Mouse (Mus musculus): Measurements from ENCODE around the gene Satl1.

Gene Satl1

DNA sequence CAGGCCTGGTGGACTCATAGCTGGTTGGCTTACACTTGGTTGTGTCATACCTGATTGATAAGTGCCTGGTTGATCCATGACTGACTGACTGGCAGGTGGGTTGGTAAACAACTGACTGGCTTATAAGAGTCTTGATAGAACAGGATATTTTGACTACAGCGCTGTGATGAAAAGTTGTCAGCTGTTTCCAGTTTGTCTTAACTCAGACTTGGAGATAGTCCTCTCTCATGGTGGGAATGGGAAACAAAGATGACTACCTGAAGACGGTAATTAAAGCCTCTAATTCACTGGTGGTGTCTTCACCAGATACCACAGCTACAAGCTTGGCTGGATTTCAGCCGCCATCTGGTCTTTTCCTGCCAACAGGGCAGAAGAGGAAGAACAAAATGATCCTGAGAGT lies at the start of gene Satl1:
Gene Satl1 (minus strand): TSS at position 101 of the 400 bp plus-strand sequence.
- no peak for DNase-seq (ENCODE audit: low spot score)

GRCm38 (mm10) chrX:112438064-112438463 lies 31.5 kb upstream of the Satl1 start:
- no peak for DNase-seq (ENCODE audit: low spot score)

GRCm38 (mm10) chrX:112437580-112437979 lies 31.0 kb upstream of the Satl1 start:
- DNase-seq (ENCODE audit: low spot score): no peak

GRCm38 (mm10) chrX:112422998-112423397 lies 16.4 kb upstream of the Satl1 start:
- DNase-seq (ENCODE audit: low spot score): peak; percentile 27

DNA sequence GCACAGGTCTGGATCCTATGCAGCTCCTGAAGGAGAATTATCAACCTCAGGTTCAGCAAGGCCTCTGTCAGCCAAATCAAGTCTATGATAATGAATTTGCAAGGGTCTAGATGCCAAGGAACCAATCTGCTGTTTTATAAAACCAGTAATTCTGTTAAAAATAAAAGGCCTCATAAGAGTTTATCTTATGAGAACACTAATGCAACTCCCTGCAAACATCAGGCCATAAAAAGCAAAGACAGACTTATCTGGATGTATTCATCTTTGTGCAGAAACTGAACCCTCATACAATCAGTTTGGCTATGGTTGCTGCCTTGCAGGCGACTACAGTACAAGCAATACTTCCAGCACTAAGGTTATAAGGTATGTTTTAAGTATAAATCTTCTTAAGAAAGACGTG lies 5.7 kb upstream of the Satl1 start:
- no peak for DNase-seq (ENCODE audit: low spot score)

GRCm38 (mm10) chrX:112370577-112371410 lies 35.8 kb downstream of the Satl1 start:
- DNase-seq (ENCODE audit: low spot score): peak; percentile 19

GRCm38 (mm10) chrX:112368426-112368825 lies 38.2 kb downstream of the Satl1 start:
- no peak for DNase-seq (ENCODE audit: low spot score)

DNA sequence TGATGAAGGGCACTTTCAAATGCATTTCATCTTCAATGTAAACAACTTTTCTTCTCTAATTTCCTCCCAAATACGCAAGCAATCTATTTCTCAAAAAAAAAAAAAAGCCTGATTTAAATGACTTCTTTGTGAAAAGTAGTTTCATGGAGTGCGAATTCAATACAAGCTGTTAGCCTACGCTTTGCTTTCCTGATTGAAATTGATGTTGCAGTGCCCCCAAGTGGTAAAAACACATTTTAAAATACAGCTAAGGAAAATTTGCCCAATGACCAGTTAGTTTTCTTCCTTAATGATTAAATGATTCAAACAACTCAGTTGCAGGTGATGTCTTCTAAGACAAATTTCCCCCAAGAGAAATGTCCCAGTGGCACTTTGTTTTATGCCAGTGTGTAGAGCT lies 58.2 kb downstream of the Satl1 start:
- peak; percentile 10 for DNase-seq (ENCODE audit: low spot score)

DNA sequence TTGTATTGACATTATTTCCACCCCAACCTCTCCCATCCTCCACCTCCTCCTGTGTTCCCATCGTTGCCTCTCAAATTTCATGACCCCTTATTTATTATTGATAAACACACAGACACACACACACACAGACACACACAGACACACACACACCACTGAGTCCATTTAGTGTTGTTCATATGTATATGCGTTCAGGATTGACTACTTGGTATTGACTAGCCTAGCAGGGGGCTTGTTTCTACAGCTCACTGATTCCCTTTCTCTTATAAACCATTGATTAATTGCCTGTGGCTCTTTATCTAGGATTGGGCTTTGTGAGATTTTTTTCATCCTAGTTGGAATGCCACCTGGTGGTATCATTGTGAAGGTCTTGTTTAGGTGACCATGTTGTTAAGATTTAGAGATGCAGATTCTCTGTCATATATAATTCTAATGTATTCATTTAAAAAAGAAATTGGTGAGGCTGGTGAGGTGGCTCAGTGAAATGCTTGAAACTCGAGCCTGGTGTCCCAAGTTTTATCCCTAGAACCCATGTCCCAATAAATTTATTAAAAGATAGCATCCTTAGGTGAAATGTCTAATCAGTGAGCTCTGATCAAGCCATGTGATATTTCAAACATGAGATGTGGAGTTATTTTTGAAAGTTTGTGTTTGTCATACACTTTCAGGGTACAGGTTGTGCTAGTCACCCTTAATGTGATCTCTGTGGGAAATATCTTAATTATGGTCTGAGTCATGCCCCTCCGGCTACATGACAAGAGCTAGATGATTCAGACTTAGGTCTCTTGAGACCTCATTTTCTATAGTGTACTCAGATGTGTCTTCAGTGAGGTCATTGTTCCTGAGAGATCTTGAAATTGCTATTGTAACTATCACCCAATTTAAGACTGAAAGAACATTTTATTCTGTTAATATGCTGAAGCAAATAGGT lies 58.8 kb downstream of the Satl1 start:
- no peak for DNase-seq (ENCODE audit: low spot score)

DNA sequence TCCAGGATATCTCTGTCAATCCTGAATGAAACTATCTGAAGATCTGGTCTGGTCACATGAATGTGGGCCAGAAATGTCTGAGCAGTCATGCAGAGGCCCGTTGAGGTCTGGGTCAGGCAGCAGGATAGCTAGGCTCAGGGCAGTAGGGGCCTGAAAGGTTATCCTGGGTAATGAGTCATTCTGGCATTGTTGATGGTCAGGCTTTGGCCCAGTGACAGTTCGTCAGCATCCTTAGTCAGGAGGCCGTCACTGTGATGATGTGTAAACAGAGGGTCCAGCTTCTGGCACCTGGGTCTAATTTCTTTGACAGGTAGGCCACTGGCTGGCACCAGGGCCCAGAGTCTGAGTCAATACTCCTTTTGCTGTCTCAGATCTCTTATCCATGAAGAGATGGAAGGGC lies 67.1 kb downstream of the Satl1 start:
- DNase-seq (ENCODE audit: low spot score): no peak
